Mouse (Mus musculus): Measurements from ENCODE around the gene Fastkd2. TPM values are rescaled to one million over a fixed set of nuclear protein-coding genes. Genes with fewer than 3 reads are reported as not detected.
A peak's percentile ranks its signal among the peaks of the same experiment; 100 is the strongest.

Gene Fastkd2
- 35.2 and 36.9 TPM in 2 replicates for polyA plus RNA-seq (2015; fragmentation: Nextera tagmentation; extraction: Ambion mirVana)

- ATAC-seq, result peak; percentile 94
- Histone ChIP-seq H3K9ac (ENCODE audit: low read depth, low read length) (peak within 1 kb of the TSS; percentile 60), H3K27ac (ENCODE audit: low read depth, low read length) (no peak within 1 kb of the TSS), H3K4me2 (replicated peaks; ENCODE audit: low read depth) (peak within 1 kb of the TSS; percentile 65), H3K4me3 (ENCODE audit: low read depth, low read length) (peak within 1 kb of the TSS; percentile 54), H3K4me1 (replicated peaks; ENCODE audit: control insufficient read depth, insufficient read depth, low read length) (peaks cover 4% of the 10 kb centered on the region), H3K9me3 (ENCODE audit: control insufficient read depth) (no peaks in the 10 kb centered on the region), H3K27me3 (replicated peaks; ENCODE audit: control insufficient read depth, insufficient read depth, low read length) (peaks cover 7% of the 10 kb centered on the region; the same call in 1 of the 2 replicates), H3K36me3 (ENCODE audit: control insufficient read depth, insufficient read depth) (no peaks in the 10 kb centered on the region)
- under 1% methylated on average over 31 of the region's 31 CpGs for WGBS
- TF ChIP-seq CTCF (IDR thresholded peaks at IDR 0.05; ENCODE audit: low read depth), result peak; percentile 12; the same call in 1 of the 2 replicates
Observed at GRCm38 (mm10) chr1:63730240-63730771, at the start of gene Fastkd2, which contains the start of gene Mdh1b. Gene Fastkd2, plus strand, starts transcription at chr1:63730614. Gene Mdh1b, minus strand, starts transcription at chr1:63730318.

- Histone ChIP-seq H3K4me2 (replicated peaks; ENCODE audit: low read depth) (no peak within 1 kb of the TSS), H3K4me1 (replicated peaks; ENCODE audit: control insufficient read depth, insufficient read depth, low read length) (no peaks in the 10 kb centered on the region), H3K27me3 (replicated peaks; ENCODE audit: control insufficient read depth, insufficient read depth, low read length) (no peaks in the 10 kb centered on the region), H3K4me3 (ENCODE audit: low read depth, low read length) (no peak within 1 kb of the TSS), H3K27ac (ENCODE audit: low read depth, low read length) (no peak within 1 kb of the TSS), H3K9me3 (ENCODE audit: control insufficient read depth) (no peaks in the 10 kb centered on the region), H3K9ac (ENCODE audit: low read depth, low read length) (no peak within 1 kb of the TSS), H3K36me3 (ENCODE audit: control insufficient read depth, insufficient read depth) (no peaks in the 10 kb centered on the region)
- WGBS, result 84% methylated on average over 4 of the region's 4 CpGs
- no peak for TF ChIP-seq CTCF (IDR thresholded peaks at IDR 0.05; ENCODE audit: low read depth)
- ATAC-seq, result no peak
Observed at GRCm38 (mm10) chr1:63686827-63687226, 43.6 kb upstream of the Fastkd2 start, which contains the start of gene Dytn. Gene Dytn, minus strand, starts transcription at chr1:63686927.

- Histone ChIP-seq H3K27me3 (replicated peaks; ENCODE audit: control insufficient read depth, insufficient read depth, low read length) (no peaks in the 10 kb centered on the region), H3K4me2 (replicated peaks; ENCODE audit: low read depth) (no peak overlapping the region), H3K9ac (ENCODE audit: low read depth, low read length) (no peak overlapping the region), H3K4me1 (replicated peaks; ENCODE audit: control insufficient read depth, insufficient read depth, low read length) (no peaks in the 10 kb centered on the region), H3K4me3 (ENCODE audit: low read depth, low read length) (no peak overlapping the region), H3K27ac (ENCODE audit: low read depth, low read length) (no peak overlapping the region), H3K9me3 (ENCODE audit: control insufficient read depth) (no peaks in the 10 kb centered on the region), H3K36me3 (ENCODE audit: control insufficient read depth, insufficient read depth) (no peaks in the 10 kb centered on the region)
- WGBS, result 85% methylated on average over 3 of the region's 3 CpGs
- ATAC-seq, result no peak
- no peak for TF ChIP-seq CTCF (IDR thresholded peaks at IDR 0.05; ENCODE audit: low read depth)
Observed at GRCm38 (mm10) chr1:63696861-63697260, 33.6 kb upstream of the Fastkd2 start.

GRCm38 (mm10) chr1:63705733-63706132 lies 24.7 kb upstream of the Fastkd2 start:
- H3K4me2 ChIP-seq (replicated peaks; ENCODE audit: low read depth), result no peak overlapping the region
- no peak overlapping the region for H3K9ac ChIP-seq (ENCODE audit: low read depth, low read length)
- H3K9me3 ChIP-seq (ENCODE audit: control insufficient read depth), result no peaks in the 10 kb centered on the region
- no peak overlapping the region for H3K27ac ChIP-seq (ENCODE audit: low read depth, low read length)
- H3K27me3 ChIP-seq (replicated peaks; ENCODE audit: control insufficient read depth, insufficient read depth, low read length), result no peaks in the 10 kb centered on the region
- 46% methylated on average over 5 of the region's 5 CpGs for WGBS
- H3K4me3 ChIP-seq (ENCODE audit: low read depth, low read length), result no peak overlapping the region
- no peaks in the 10 kb centered on the region for H3K4me1 ChIP-seq (replicated peaks; ENCODE audit: control insufficient read depth, insufficient read depth, low read length)
- H3K36me3 ChIP-seq (ENCODE audit: control insufficient read depth, insufficient read depth), result no peaks in the 10 kb centered on the region
- TF ChIP-seq CTCF (IDR thresholded peaks at IDR 0.05; ENCODE audit: low read depth), result no peak
- no peak for ATAC-seq

GRCm38 (mm10) chr1:63708876-63709275 lies 21.5 kb upstream of the Fastkd2 start:
- WGBS, result 67% methylated on average over 3 of the region's 3 CpGs
- Histone ChIP-seq H3K27me3 (replicated peaks; ENCODE audit: control insufficient read depth, insufficient read depth, low read length) (no peaks in the 10 kb centered on the region), H3K27ac (ENCODE audit: low read depth, low read length) (no peak overlapping the region), H3K4me3 (ENCODE audit: low read depth, low read length) (no peak overlapping the region), H3K4me1 (replicated peaks; ENCODE audit: control insufficient read depth, insufficient read depth, low read length) (no peaks in the 10 kb centered on the region), H3K4me2 (replicated peaks; ENCODE audit: low read depth) (no peak overlapping the region), H3K9ac (ENCODE audit: low read depth, low read length) (no peak overlapping the region), H3K9me3 (ENCODE audit: control insufficient read depth) (no peaks in the 10 kb centered on the region), H3K36me3 (ENCODE audit: control insufficient read depth, insufficient read depth) (no peaks in the 10 kb centered on the region)
- no peak for TF ChIP-seq CTCF (IDR thresholded peaks at IDR 0.05; ENCODE audit: low read depth)
- no peak for ATAC-seq

- H3K9ac ChIP-seq (ENCODE audit: low read depth, low read length), result no peak overlapping the region
- no peak overlapping the region for H3K4me2 ChIP-seq (replicated peaks; ENCODE audit: low read depth)
- no peak for ATAC-seq
- no peaks in the 10 kb centered on the region for H3K36me3 ChIP-seq (ENCODE audit: control insufficient read depth, insufficient read depth)
- no peak overlapping the region for H3K4me3 ChIP-seq (ENCODE audit: low read depth, low read length)
- H3K27ac ChIP-seq (ENCODE audit: low read depth, low read length), result no peak overlapping the region
- H3K9me3 ChIP-seq (ENCODE audit: control insufficient read depth), result no peaks in the 10 kb centered on the region
- no peaks in the 10 kb centered on the region for H3K4me1 ChIP-seq (replicated peaks; ENCODE audit: control insufficient read depth, insufficient read depth, low read length)
- H3K27me3 ChIP-seq (replicated peaks; ENCODE audit: control insufficient read depth, insufficient read depth, low read length), result no peaks in the 10 kb centered on the region
- 82% methylated on average over 7 of the region's 7 CpGs for WGBS
- TF ChIP-seq CTCF (IDR thresholded peaks at IDR 0.05; ENCODE audit: low read depth), result no peak
Observed at GRCm38 (mm10) chr1:63720161-63720560, 10.3 kb upstream of the Fastkd2 start.

Measured in intestine, postnatal 0 days (tissue).